Mouse (Mus musculus) left cerebral cortex, postnatal 25 days (tissue): ENCODE results near the gene Ep300. TPM values are rescaled to one million over a fixed set of nuclear protein-coding genes. Genes with fewer than 3 reads are reported as not detected.

Experiments
- DNase-seq, 2 experiments: peaks; one replicate each; pipeline ENCODE4 v3.0.0; 2022; ENCODE audit warnings: low spot score in 2 of 2, mixed read lengths in 1 of 2
- intact Hi-C: fragments of 180-260 bp; cut with DNase I; formaldehyde crosslinking; loops from one replicate; pipeline ENCODE4 v1.15.1; 2025
- total RNA-seq, 2 experiments: library from RNA; stranded (reverse); gene quantifications; 2 replicates each; pipeline ENCODE4 v1.2.3; 2021

The Ep300 gene
- 10 to 100 TPM; 64.1 to 66.4 TPM for total RNA-seq

DNA sequence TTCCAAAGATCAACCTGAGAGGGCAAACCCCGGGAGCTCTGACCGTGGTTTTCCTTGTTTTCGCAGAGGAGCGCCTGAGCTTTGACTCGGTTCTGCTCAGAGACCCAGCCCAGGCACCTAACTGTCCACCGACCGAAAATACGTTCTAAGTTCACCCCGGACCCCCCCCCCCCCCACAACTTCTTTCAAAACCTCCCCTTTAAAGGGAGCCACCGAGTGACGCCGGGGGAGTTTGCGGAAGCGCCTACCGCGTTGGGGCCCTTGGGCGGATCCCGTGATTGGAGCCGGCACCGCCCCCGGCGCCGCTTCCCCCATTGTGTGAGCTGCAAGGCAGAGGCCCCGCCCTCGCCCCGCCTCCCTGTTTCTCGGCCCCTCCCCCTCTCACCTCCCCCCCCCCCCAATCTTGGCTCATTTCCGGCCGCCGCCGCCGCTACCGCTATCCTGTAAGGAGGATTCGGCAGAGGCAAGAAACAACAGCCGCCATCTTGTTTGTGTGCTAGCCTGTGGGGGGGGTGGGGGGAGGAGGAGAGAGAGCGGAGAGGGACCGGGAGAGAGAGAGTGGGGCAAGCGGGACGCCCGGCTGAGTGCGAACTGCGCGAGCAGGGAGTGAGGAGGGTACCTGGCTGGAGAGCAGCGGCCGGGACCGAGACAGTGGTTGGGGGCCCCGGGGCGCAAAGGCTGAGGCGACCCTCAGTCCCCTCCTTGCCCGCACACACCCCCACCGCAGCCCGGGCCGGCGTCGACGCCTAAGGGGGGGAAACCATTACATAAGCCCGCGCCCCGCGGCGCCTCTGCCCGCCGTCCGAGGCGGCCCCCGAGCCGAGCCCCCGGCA is at the start of gene Ep300:
Gene Ep300 (plus strand): TSS at position 439 of the 833 bp plus-strand sequence.
- intact Hi-C loops = loop anchor here (1.0 kb wide), 3 partner anchors 62 to 185 kb away; partner anchors contain the start of genes Rbx1, St13 and Xpnpep3

DNA sequence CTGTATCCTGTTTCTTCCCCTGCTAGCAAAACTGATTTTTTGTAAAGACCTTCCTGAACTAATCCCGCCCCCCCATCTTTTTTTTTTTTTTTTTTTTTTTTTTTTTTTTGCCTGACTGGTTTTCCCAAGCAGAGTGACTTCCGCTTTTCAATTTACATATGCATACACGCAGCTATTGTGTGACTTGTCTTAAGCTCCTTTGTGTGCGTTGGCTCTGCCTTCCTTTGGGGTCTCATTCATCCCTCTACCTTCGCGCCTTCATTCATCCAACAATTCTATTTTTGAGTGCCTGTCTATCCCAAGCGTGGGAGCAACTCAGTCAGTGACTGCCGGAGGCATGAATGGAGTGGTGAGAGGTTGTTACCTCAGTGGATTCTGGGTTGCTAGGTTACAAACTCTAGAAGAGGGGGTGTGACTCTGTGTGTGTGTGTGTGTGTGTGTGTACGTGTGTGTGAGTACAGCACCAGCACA is 49.2 kb upstream of the Ep300 start:
- DNase-seq = peak; percentile 59 to 82
- intact Hi-C loops = no loop called here

More for the DNA sequence above, at the start of gene Ep300:
- peak; percentile 96 to 98 for DNase-seq

GRCm38 (mm10) chr15:81538149-81538548 is 47.0 kb upstream of the Ep300 start:
- no peak for DNase-seq
- intact Hi-C loops = no loop called here

DNA sequence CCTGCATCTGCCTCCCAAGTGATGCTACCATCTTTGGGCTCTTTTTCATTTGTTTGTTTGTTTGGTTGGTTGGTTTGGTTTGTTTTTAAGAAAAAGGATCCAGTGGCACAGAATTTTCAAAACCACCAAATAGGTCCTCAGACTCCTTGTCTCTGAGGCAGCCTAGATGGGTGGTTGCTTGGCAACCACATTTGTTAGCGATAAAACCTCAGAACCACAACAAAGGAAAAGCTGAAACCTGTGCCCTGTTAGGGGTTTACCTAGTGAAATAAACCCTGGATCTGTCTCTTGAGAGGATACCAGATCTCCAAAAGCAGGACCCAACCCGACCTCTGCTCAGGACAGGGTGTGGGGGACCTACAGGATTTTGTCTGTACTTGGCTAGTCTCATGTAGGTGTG is 45.6 kb upstream of the Ep300 start:
- intact Hi-C loops = no loop called here
- no peak for DNase-seq

DNA sequence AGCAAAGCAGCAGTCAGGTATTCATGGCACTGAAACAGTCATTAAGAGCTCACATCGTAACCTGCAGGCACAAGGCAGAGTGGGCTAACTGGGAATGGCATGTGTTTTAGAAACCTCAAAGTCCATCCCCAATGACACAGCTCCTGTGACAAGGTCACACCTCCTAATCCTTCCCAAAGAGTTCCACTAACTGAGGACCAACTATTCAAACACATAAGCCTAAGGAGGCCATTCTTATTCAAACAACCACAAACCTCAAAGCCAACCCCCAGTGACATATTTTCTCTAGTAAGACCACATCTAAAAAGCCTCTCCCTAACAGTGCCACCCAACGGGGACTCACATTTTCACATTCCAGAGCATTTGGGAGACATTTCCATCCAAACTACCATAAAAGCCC is 40.2 kb upstream of the Ep300 start:
- intact Hi-C loops = no loop called here
- no peak for DNase-seq

GRCm38 (mm10) chr15:81545387-81546176 is 39.6 kb upstream of the Ep300 start:
- no peak for DNase-seq
- intact Hi-C loops = no loop called here

DNA sequence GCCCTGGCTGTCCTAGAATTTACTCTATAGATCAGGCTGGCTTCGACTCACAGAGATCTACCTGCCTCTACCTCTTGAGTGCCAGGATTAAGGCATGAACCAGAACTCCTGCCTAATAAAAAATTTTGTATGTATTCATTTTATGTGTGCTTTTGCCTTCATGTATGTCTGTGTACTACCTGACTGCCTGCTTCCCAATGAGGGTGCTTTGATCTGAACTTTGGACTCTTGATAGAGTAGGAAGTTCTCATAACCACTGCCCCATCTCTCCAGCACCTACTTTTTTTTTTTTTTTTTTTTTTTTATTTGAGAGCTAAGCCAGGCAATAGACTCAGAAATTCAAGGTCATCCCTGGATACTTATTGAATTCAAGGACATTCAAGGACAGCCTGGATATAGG is 31.7 kb upstream of the Ep300 start:
- no peak for DNase-seq
- intact Hi-C loops = no loop called here

GRCm38 (mm10) chr15:81554558-81555297 is 30.4 kb upstream of the Ep300 start:
- intact Hi-C loops = no loop called here
- DNase-seq = no peak

- DNase-seq = no peak
- intact Hi-C loops = no loop called here
These were observed 29.2 kb upstream of the Ep300 start for GRCm38 (mm10) chr15:81555986-81556385.

GRCm38 (mm10) chr15:81561501-81561900 is 23.6 kb upstream of the Ep300 start:
- no peak for DNase-seq
- intact Hi-C loops = no loop called here

DNA sequence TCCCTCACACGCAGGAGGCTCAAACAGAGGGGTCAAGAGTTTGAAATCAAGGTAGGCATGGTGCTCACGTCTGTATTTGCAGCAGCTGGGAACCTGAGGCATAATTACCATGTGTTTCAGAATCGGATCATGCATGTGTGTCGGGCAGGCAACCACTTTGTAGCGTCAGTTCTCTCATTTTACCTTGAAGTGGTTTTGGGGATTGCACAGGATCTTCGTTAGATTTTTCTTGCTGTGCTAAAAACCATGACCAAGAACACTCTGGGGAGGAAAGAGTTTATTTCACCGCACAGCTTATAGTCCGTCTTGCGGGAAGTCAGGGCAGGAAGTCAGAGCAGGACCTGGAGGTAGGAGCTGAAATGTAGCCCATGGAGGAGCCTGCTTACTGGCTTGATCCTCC is 23.2 kb upstream of the Ep300 start:
- DNase-seq = no peak
- intact Hi-C loops = no loop called here

DNA sequence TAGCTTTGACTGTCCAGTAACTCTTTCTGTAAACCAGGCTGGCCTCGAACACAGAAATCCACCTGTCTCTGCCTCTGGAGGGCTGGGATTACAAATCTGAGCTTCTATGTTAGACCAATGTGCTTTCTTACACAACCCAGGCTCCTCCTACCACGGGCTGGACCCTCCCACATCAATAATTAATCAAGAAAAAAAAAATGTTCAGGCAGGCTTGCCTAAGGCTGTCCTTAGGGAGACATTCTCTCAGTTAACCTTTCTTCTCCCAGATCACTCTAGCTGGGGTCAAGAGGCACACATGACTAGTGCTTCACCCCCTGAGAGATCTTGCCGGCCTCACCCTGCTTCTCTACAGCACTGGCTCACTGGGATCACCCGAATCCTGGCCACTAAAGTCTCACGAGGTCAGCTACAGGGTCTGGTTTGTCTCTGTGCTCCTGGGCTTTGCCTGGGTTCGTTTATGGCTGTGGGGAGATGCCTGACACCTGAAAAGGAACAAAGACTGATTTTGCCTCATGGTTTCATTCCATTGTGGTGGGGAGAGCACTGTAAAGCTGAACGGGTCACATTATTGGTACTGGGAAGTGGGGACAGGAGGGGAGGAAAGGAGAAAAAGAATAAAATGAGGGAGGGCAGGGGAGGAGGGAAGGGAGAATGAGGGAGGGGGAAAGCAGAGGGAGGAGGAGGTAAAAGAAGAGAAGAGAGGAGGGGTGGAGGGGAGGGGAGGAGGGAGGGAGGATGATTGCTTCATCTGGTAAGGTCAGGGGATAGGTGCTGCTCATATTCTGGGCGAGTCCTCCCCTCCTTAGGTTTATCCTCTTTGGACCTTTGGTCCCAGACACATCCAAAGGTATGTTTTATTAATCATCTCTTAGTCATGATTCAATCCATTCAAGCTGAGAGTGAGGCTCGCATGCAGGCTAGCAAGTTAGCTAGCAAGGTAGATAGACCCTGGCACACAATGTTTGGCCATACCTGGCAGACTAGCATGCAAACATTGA is 22.4 kb upstream of the Ep300 start:
- intact Hi-C loops = no loop called here
- DNase-seq = no peak

- DNase-seq = no peak
- intact Hi-C loops = no loop called here
These were observed 17.1 kb upstream of the Ep300 start for GRCm38 (mm10) chr15:81568093-81568492.

GRCm38 (mm10) chr15:81568592-81568991 is 16.6 kb upstream of the Ep300 start:
- intact Hi-C loops = no loop called here

DNA sequence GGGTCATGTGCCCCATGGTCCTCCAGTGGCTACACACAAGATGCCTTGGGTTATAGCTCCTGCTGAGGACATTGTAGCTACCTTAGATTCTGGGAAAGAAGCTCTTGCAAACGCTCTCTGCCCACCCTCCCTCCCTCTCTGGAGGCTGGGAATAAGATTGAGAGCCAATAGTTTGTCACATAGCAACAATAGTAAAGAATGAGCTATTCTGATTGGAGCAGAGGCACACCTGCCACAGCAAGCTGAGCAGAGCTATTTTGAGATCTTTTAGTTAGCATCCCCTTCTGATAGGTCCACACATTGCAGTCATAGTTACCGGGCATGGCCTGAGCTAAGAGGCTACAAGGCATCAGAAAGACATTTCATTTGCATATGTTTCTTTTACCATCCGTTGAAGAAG is 8.2 kb upstream of the Ep300 start:
- intact Hi-C loops = no loop called here
- DNase-seq = peak; percentile 21 to 24

More at GRCm38 (mm10) chr15:81568592-81568991, 16.6 kb upstream of the Ep300 start:
- no peak for DNase-seq

- no peak for DNase-seq
- intact Hi-C loops = no loop called here
These were observed 7.4 kb upstream of the Ep300 start for GRCm38 (mm10) chr15:81577743-81578165.

GRCm38 (mm10) chr15:81584466-81584865 is 685 bp upstream of the Ep300 start:
- no peak for DNase-seq
- intact Hi-C loops = no loop called here

GRCm38 (mm10) chr15:81585746-81586461 is 753 bp downstream of the Ep300 start:
- DNase-seq = peak; percentile 82 to 84
- intact Hi-C loops = loop anchor here (1.0 kb wide), 3 partner anchors 63 to 186 kb away; partner anchors contain the start of genes Rbx1, St13 and Xpnpep3
